Mouse (Mus musculus): ENCODE results near the gene H2-Eb1.
A peak's percentile ranks its signal among the peaks of the same experiment; 100 is the strongest.

H2-Eb1 gene

GRCm38 (mm10) chr17:34316697-34317096 is 11.0 kb downstream of the H2-Eb1 start:
- DNase-seq (ENCODE audit: low spot score) = no peak

DNA sequence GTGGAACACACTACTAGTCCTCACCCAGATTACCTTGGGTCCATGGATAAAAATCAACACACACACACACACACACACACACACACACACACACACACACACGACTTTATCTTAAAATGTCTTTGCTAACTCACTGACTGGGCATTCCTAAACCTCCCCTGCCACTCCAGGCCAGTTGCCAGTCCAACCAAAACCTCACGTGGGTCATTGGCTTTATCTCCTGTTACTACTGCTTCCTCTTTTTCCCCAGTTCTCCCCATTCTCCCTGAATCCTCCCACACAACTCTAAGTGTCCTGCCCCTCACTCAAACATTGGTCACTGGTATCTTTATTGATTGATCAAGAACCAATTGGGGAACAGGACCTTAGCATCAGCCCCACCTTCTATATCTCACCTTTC is 11.6 kb downstream of the H2-Eb1 start:
- DNase-seq (ENCODE audit: low spot score) = no peak

- peak; percentile 7 for DNase-seq (ENCODE audit: low spot score)
Measured at GRCm38 (mm10) chr17:34325436-34325835, 19.8 kb downstream of the H2-Eb1 start, which contains the start of gene H2-Eb2. Gene H2-Eb2 (plus strand): TSS chr17:34325665.

DNA sequence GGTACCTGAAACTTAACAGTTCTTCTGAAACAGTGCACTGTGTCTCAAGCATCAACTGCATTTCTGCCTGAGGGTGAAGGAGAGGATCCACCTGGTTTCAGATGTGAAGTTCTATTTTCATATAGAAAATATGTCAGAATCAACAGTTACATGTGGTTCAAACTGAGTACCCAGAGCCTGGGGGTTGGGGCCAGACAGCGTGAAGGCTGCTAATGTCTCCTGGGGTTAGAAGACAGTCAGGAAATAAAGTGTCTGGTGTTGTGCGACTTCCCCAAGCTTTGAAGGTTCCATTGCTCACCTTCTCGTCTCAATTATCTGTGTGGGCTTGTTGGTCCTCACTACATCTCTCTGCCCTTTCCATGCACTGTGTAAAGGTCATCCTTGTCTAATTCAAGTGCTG is 20.7 kb downstream of the H2-Eb1 start:
- DNase-seq (ENCODE audit: low spot score) = no peak

- no peak for DNase-seq (ENCODE audit: low spot score)
Measured at GRCm38 (mm10) chr17:34329807-34330206, 24.1 kb downstream of the H2-Eb1 start.

GRCm38 (mm10) chr17:34331200-34331599 is 25.5 kb downstream of the H2-Eb1 start:
- no peak for DNase-seq (ENCODE audit: low spot score)

GRCm38 (mm10) chr17:34340619-34341402 is 35.1 kb downstream of the H2-Eb1 start:
- DNase-seq (ENCODE audit: low spot score) = no peak

GRCm38 (mm10) chr17:34344882-34345281 is 39.2 kb downstream of the H2-Eb1 start:
- DNase-seq (ENCODE audit: low spot score) = no peak

DNA sequence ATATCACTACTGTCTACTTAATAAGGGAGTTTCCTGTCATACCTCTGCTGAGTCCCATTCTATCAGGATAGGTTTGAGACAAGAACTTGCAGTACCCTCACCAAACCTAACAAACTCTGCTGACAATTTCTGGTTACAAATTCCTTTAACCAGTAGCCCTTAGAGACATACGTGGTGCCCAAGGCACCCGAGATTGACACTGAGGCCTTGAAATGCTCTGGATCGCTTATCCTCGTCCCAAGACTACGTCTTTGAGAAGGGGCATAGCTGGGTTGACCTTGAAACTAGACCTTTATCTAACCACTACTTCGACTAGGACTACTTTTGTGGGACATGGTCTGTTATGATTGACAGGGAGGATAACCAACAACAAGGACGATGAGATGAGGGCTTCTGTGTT is 39.8 kb downstream of the H2-Eb1 start:
- no peak for DNase-seq (ENCODE audit: low spot score)

GRCm38 (mm10) chr17:34346041-34346440 is 40.4 kb downstream of the H2-Eb1 start:
- no peak for DNase-seq (ENCODE audit: low spot score)

- DNase-seq (ENCODE audit: low spot score) = no peak
Measured at GRCm38 (mm10) chr17:34347606-34348308, 42.1 kb downstream of the H2-Eb1 start.

GRCm38 (mm10) chr17:34349429-34349828 is 43.8 kb downstream of the H2-Eb1 start:
- DNase-seq (ENCODE audit: low spot score) = peak; percentile 90

GRCm38 (mm10) chr17:34354539-34354938 is 48.9 kb downstream of the H2-Eb1 start, which contains the start of gene Btnl2:
Gene Btnl2 (plus strand): TSS chr17:34354822.
- DNase-seq (ENCODE audit: low spot score) = no peak

- no peak for DNase-seq (ENCODE audit: low spot score)
Measured at GRCm38 (mm10) chr17:34354940-34355339, 49.3 kb downstream of the H2-Eb1 start.

DNA sequence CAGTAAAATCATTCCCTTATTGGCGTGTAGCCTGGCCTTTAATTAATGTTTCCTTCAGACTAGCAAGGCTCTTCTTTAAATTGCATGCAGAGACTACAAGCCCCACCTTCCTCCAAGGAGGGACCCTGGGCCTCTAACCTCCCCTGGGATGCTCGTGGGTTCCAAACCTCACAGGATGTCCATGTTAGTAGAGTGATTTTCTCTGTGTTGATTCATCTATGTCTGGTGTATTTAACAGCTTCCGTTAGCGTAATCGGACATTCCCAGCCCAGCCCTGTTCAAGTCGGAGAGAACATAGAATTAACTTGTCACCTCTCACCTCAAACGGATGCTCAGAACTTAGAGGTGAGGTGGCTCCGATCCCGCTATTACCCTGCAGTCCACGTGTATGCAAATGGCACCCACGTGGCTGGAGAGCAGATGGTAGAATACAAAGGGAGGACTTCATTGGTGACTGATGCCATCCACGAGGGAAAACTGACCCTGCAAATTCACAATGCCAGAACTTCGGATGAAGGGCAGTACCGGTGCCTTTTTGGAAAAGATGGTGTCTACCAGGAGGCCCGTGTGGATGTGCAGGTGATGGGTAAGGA is 57.4 kb downstream of the H2-Eb1 start:
- DNase-seq (ENCODE audit: low spot score) = no peak

DNA sequence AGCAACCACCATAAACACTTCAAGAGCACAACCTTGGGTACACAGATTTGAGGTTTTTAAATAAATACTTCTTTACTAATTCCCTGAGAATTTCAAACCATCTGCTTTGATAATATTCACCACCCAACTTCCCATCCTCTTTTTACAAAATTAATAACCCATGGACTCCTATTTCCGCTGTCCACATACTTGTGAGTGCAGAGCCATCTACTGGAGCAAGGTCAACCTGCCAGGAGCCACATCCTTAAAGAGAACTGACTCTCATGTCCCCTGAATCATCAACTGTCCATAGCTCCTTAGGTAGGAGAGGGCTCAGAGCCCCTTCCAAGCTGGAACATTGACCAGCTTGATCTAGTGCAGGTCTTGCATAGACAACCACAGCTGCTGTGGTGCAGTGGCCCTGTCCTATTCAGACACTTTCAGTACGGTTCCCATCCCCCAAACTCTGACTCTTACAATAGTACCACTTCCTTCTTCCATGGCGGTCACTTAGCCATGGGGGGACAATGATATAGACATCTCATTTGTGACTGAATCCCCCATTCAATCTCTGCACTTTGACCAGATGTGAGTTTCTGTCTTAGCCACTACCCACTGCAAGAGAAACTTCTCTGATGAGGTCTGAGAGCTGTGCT is 58.1 kb downstream of the H2-Eb1 start:
- no peak for DNase-seq (ENCODE audit: low spot score)

GRCm38 (mm10) chr17:34365031-34365430 is 59.4 kb downstream of the H2-Eb1 start:
- no peak for DNase-seq (ENCODE audit: low spot score)

Measured in embryo, embryonic 10 days (tissue).